Mouse (Mus musculus) retina, embryonic 14.5 days (tissue): ENCODE results near the gene Mtif3.
A peak's percentile ranks its signal among the peaks of the same experiment; 100 is the strongest.
"Not testable (repeated sequence)": the region's sequence is repeated elsewhere in the genome, so short reads cannot be mapped to it uniquely, and the experiment has no call there.

ENCODE experiments used
- DNase-seq: peaks from one replicate; pipeline ENCODE4 v3.0.0-alpha.2; 2015; ENCODE audit warnings: low spot score

The Mtif3 gene

GRCm38 (mm10) chr5:146948508-146949088 is 15.0 kb downstream of the Mtif3 start, which contains the start of gene Gtf3a:
Gtf3a (plus strand) TSS chr5:146948657.
- peak; percentile 83 for DNase-seq

GRCm38 (mm10) chr5:146948041-146948507 is 15.5 kb downstream of the Mtif3 start:
- no peak for DNase-seq

GRCm38 (mm10) chr5:146947497-146947896 is 16.1 kb downstream of the Mtif3 start:
- no peak for DNase-seq

- DNase-seq = no peak
Measured at GRCm38 (mm10) chr5:146946682-146947081, 16.9 kb downstream of the Mtif3 start.

GRCm38 (mm10) chr5:146944568-146944967 is 19.0 kb downstream of the Mtif3 start:
- DNase-seq = no peak

GRCm38 (mm10) chr5:146942965-146943364 is 20.6 kb downstream of the Mtif3 start:
- peak; percentile 56 for DNase-seq

- DNase-seq = not testable (repeated sequence)
Measured at GRCm38 (mm10) chr5:146941939-146942338, 21.7 kb downstream of the Mtif3 start.

- peak; percentile 83 for DNase-seq
Measured at GRCm38 (mm10) chr5:146940219-146940618, 23.4 kb downstream of the Mtif3 start.

- peak; percentile 26 for DNase-seq
Measured at GRCm38 (mm10) chr5:146939109-146939796, 24.3 kb downstream of the Mtif3 start.

GRCm38 (mm10) chr5:146937541-146938503 is 25.8 kb downstream of the Mtif3 start:
- no peak for DNase-seq

- DNase-seq = no peak
Measured at GRCm38 (mm10) chr5:146933466-146933865, 30.1 kb downstream of the Mtif3 start.

- DNase-seq = no peak
Measured at GRCm38 (mm10) chr5:146931904-146932553, 31.6 kb downstream of the Mtif3 start.

GRCm38 (mm10) chr5:146931422-146931821 is 32.2 kb downstream of the Mtif3 start:
- no peak for DNase-seq

GRCm38 (mm10) chr5:146926673-146927072 is 36.9 kb downstream of the Mtif3 start:
- DNase-seq = no peak

- DNase-seq = no peak
Measured at GRCm38 (mm10) chr5:146923547-146923946, 40.1 kb downstream of the Mtif3 start.

GRCm38 (mm10) chr5:146921224-146921623 is 42.4 kb downstream of the Mtif3 start:
- DNase-seq = no peak

- no peak for DNase-seq
Measured at GRCm38 (mm10) chr5:146920314-146921161, 43.1 kb downstream of the Mtif3 start.

GRCm38 (mm10) chr5:146919874-146920273 is 43.7 kb downstream of the Mtif3 start:
- DNase-seq = no peak

GRCm38 (mm10) chr5:146917357-146917756 is 46.2 kb downstream of the Mtif3 start:
- DNase-seq = not testable (repeated sequence)

- DNase-seq = no peak
Measured at GRCm38 (mm10) chr5:146916806-146917205, 46.8 kb downstream of the Mtif3 start.

- DNase-seq = no peak
Measured at GRCm38 (mm10) chr5:146916273-146916672, 47.3 kb downstream of the Mtif3 start.
